Mouse (Mus musculus) MEL-GATA-1-ER (cell line): ENCODE measurements at regions not wholly inside any gene's neighbourhood (a gene's known extent, or its start where the extent isn't known, plus 50 kb on each side); places are given as distances from the start of the nearest gene placed in this dataset.

ENCODE experiments used
- DNase-seq: peaks from one replicate; pipeline ENCODE4 v3.0.0-alpha.2; 2012; ENCODE audit warnings: low read depth; ENCODE audit errors: extremely low read depth

GRCm38 (mm10) chr4:7424081-7424480, 814.8 kb downstream of the Car8 start:
- DNase-seq = no peak

DNA sequence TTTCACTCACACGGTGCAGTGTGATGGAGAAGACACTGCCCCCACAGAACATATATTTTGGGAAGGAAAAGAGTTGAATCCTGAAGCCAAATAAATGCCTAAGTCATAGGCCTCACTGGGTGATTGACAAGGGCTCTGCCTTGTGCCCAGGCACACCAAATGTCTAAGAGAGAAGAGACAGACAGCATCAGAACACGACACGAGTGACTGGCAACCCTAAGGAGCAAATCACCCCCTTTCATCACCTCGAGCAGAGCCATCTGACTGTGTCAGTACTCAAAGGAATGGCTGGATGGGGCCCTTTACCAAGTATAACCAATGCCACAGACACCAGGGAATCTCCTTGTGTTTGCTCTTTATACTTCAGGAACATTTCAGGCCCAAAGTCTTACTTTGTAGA, 815.6 kb downstream of the Car8 start:
- no peak for DNase-seq

DNA sequence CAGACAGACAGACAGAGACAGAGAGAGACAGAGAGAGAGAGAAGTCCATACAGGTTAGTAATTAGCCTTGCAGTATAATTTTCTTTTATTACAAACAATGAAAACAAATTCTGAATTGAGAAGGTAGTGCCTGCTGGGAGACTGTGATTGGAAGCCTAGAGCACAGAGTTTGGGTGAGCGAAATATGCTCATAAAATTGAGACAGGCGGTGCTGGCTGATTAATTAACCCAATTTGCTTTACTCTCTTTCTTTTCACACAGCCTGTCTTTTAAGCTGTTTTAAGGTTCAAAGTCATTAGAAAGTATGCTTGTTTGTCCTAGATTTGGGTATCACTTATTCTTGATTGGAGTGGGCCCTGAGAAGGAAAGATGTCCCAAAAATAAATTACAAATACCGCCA, 816.1 kb downstream of the Car8 start:
- no peak for DNase-seq

- DNase-seq = no peak
Measured at GRCm38 (mm10) chr4:7414301-7414700, 824.5 kb downstream of the Car8 start.

DNA sequence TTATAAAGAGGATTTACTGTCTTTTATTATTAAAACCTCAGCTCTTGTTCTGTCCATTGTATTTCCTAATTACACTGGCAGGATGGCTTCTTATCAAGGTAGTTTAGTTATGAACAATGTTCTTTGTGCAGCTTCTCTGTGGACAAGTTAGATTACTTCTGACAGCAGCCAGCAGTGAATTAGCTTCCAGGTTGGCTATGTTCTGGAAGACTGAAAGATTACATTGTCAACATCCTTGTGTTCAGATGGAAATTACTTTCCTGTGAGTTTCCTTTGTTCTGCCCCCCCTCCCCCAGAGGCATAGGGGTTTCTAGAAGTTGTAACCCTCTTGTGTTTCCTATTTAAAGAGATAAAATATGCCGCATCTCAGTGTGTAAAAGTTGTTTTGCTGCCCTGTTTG, 846.1 kb downstream of the Car8 start:
- DNase-seq = no peak

DNA sequence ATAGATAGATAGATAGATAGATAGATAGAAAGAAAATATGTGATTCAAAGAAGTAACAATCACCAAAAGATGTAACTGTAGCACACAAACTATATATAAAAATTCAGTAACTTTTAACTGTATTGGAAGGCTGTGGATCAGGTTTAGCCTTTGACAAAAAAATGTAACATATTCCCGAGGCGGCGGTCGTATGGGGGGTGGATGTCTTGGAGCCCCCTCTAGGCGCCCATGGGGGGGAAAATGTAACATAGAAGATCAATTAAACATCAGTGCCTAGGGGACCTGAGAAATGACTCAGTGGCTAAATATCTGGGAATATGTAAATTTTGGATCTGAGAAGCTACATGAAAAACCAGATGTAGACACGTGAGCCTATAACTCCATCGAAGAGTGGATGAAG, 847.2 kb downstream of the Car8 start:
- no peak for DNase-seq

GRCm38 (mm10) chr4:7385069-7385468, 853.8 kb downstream of the Car8 start:
- no peak for DNase-seq

DNA sequence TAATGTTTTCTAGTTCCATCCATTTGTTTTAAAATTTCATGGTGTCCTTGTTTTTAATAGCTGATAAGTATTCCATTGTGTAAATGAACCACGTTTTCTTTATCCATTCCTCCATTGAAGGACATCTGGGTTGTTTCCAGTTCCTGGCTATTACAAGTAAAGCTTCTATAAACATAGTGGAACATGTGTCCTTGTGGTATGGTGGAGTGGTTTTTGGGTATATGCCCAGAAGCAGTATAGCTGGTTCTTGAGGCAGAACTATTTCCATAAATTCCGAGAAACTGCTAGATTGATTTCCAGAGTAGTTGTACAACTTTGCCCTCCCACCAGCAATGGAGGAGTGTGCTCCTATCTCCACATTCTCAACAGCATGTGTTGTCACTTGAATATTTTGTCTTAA, 858.8 kb downstream of the Car8 start:
- DNase-seq = no peak

GRCm38 (mm10) chr4:7364238-7365040, 874.4 kb downstream of the Car8 start:
- no peak for DNase-seq

GRCm38 (mm10) chr4:7363508-7363907, 875.3 kb downstream of the Car8 start:
- DNase-seq = no peak

DNA sequence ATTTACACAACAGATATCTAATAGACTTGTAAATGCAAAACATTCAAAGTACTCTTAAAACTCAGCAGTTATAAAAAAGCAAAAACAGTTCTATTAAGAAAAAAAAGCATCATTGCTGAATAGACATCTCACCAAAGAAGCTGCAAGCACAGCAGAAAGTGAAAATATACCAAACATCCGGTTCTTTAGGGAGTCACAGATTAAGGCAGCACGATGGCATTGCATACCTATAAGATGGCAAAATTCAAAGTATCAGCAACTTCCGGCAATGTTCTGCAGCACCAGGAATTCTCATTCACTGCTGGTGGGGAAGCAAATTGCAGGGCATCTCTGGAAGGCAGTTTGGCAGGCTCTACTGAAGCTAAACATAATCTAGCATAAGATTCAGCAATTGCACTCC, 882.6 kb downstream of the Car8 start:
- no peak for DNase-seq

GRCm38 (mm10) chr4:7347317-7347716, 891.5 kb downstream of the Car8 start:
- DNase-seq = no peak

GRCm38 (mm10) chr4:7341159-7341558, 897.7 kb downstream of the Car8 start:
- DNase-seq = no peak

GRCm38 (mm10) chr4:7314261-7314660, 924.6 kb downstream of the Car8 start:
- no peak for DNase-seq

- no peak for DNase-seq
Measured at GRCm38 (mm10) chr4:7313219-7313618, 925.6 kb downstream of the Car8 start.

- DNase-seq = no peak
Measured at GRCm38 (mm10) chr4:7312160-7312559, 926.7 kb downstream of the Car8 start.

GRCm38 (mm10) chr4:7269047-7269446, 969.8 kb downstream of the Car8 start:
- DNase-seq = no peak

DNA sequence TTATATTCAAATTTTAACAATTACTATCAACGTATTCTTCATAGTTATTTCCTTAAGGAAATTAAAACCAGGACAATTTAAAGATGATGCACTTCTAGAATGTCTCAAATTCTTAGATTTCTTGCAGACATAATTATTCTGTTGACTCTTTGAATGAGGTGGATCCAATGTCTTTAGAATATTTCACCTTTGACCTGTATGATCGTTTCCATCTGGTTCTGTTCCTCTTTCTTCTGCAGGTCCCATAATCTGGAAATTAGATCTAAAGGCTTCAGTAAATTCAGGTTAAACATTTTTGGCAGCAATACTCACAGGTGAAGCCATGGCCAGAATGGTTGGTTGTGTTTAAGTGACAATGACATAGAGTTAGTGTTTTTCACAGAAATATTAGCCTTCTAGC, 982.4 kb downstream of the Car8 start:
- no peak for DNase-seq

- DNase-seq = no peak
Measured at GRCm38 (mm10) chr4:7253616-7254015, 985.2 kb downstream of the Car8 start.

DNA sequence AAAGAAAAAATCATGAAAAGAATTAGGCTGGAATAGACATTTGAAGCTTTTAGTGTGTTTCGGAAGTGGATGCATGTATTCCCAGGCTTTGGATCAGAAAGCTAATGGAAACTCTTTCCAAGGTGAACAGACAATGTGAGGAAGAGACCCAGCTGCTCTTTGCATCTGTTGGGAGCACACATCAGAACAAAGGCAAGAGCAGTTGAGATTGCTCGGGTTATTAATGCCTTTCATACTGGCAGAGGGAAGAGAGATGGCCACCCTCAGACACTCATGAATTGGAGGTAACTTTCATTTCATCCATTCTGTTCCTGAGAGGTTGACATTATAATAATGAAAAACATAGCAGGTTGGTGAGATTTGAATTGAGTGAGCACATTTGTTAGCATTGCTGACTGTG, 987.2 kb downstream of the Car8 start:
- DNase-seq = no peak

- no peak for DNase-seq
Measured at GRCm38 (mm10) chr4:7247816-7248215, 991.0 kb downstream of the Car8 start.

- DNase-seq = no peak
Measured at GRCm38 (mm10) chr4:7247244-7247643, 991.6 kb downstream of the Car8 start.

GRCm38 (mm10) chr4:7246828-7247227, 992.0 kb downstream of the Car8 start:
- no peak for DNase-seq

- no peak for DNase-seq
Measured at GRCm38 (mm10) chr4:7245653-7246052, 993.2 kb downstream of the Car8 start.
